Mouse (Mus musculus): Measurements from ENCODE around the gene Gm10803. TPM values are rescaled to one million over a fixed set of nuclear protein-coding genes. Genes with fewer than 3 reads are reported as not detected.

The Gm10803 gene
- total and polyA plus RNA-seq, 3 experiments: not detected

DNA sequence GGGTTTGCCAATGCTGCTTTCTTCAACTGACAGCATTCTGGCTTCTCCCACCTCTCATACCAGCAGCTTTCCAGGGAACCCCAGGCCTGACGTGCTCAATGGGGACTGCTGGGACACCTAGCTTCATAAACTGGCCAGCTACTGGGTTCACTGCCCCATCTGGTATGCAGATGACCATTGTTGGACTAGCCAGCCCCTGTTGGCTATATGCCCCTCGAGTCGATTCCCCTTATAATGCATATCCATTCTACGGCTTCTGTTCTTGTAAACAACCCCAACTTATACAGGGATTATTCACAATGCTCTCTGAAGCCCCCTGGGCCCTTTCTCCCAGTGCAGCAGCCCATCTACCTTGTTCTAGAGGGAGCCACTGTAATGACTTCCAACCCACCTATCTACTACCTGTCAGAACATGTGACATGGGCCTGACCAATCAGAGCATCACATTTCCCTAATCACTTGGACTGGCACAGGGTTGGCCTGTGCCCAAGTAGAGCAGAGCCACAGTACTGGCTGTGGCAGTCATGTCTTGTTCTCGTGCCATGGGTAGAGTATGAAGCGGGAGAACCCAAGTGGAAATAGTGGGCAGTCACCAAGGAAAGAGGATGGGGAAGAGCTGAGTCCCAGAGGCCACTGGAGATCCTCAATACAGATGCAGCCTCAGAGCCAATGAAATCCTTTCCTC is 44.4 kb downstream of the Gm10803 start:
- dilution Hi-C loops (cut with MboI; ENCODE audit: extremely low pct_ligation_motif_present, extremely low pct_unique_long_range_greater_than_20kb, low sequenced_read_pairs) (no loop called here), in situ Hi-C loops (cut with MboI; ENCODE audit: low pct_ligation_motif_present, low pct_unique_long_range_greater_than_20kb, low sequenced_read_pairs) (no loop called here)
- Histone ChIP-seq H3K27ac (ENCODE audit: insufficient read depth, low read depth) (no peak overlapping the region), H3K4me3 (replicated peaks in 1 of 3; ENCODE audit: low read depth in 2 of 3, low read length in 2 of 3, poor library complexity in 1 of 3) (no peak overlapping the region), H3K4me1 (ENCODE audit: control insufficient read depth in 1 of 2, insufficient read depth in 2 of 2) (no peaks in the 10 kb centered on the region; a peak in 1 of 4 replicates), H3K9ac (ENCODE audit: insufficient read depth, low read depth) (no peak overlapping the region), H3K9me3 (replicated peaks; ENCODE audit: low read length) (no peaks in the 10 kb centered on the region), H3K79me2 (replicated peaks; ENCODE audit: control insufficient read depth, extremely low read depth, insufficient read depth, poor library complexity, severe bottlenecking) (no peaks in the 10 kb centered on the region), H3K4me2 (ENCODE audit: insufficient read depth, low read depth, poor library complexity, severe bottlenecking) (no peak overlapping the region), H3K36me3 (replicated peaks in 1 of 2; ENCODE audit: control insufficient read depth in 1 of 2, insufficient read depth in 1 of 2, low read length in 1 of 2) (no peaks in the 10 kb centered on the region), H3K27me3 (replicated peaks) (peaks cover 93% of the 10 kb centered on the region)
- no peak for TF ChIP-seq CTCF (conservative IDR thresholded peaks at IDR 0.05 in 1 of 2, IDR thresholded peaks at IDR 0.05 in 1 of 2; ENCODE audit: low read depth in 2 of 2, low read length in 2 of 2)
- TF ChIP-seq MAFK (IDR thresholded peaks at IDR 0.05; ENCODE audit: insufficient replicate concordance, low read length): no peak
- TF ChIP-seq ELF1 (IDR thresholded peaks at IDR 0.05; ENCODE audit: low read depth, low read length): no peak
- no peak for TF ChIP-seq TBP (conservative IDR thresholded peaks at IDR 0.05; ENCODE audit: low read depth, low read length)
- DNase-seq (ENCODE audit: extremely low read depth): no peak

DNA sequence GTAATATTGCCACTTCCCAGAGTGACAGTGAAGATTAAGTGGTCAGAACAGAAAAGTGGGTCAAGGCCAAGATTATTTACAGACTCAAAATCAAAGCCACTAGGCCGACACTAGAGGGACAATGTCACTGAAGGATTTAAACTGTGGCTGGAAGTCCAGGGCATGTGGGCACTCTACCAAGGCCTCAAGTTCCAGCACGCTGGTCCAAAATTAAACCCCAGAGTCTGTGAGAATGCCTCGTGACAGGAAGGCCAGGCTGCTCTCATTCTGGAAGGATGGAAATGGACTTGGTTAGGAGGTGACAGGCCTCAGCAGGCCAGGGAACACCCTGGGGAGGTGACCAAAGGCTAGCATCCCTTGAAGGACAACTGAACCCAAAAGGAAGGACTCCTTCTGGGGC is 48.4 kb downstream of the Gm10803 start:
- Histone ChIP-seq H3K79me2 (replicated peaks; ENCODE audit: control insufficient read depth, extremely low read depth, insufficient read depth, poor library complexity, severe bottlenecking) (no peaks in the 10 kb centered on the region), H3K27me3 (replicated peaks) (peaks cover 94% of the 10 kb centered on the region), H3K9ac (ENCODE audit: insufficient read depth, low read depth) (no peak overlapping the region), H3K9me3 (replicated peaks; ENCODE audit: low read length) (no peaks in the 10 kb centered on the region), H3K36me3 (replicated peaks in 1 of 2; ENCODE audit: control insufficient read depth in 1 of 2, insufficient read depth in 1 of 2, low read length in 1 of 2) (no peaks in the 10 kb centered on the region), H3K27ac (ENCODE audit: insufficient read depth, low read depth) (no peak overlapping the region), H3K4me2 (ENCODE audit: insufficient read depth, low read depth, poor library complexity, severe bottlenecking) (no peak overlapping the region), H3K4me3 (replicated peaks in 1 of 3; ENCODE audit: low read depth in 2 of 3, low read length in 2 of 3, poor library complexity in 1 of 3) (no peak overlapping the region), H3K4me1 (ENCODE audit: control insufficient read depth in 1 of 2, insufficient read depth in 2 of 2) (no peaks in the 10 kb centered on the region; a peak in 1 of 4 replicates)
- no peak for TF ChIP-seq ELF1 (IDR thresholded peaks at IDR 0.05; ENCODE audit: low read depth, low read length)
- TF ChIP-seq UBTF (IDR thresholded peaks at IDR 0.05; ENCODE audit: low read depth, low read length): no peak
- TF ChIP-seq SMC3 (IDR thresholded peaks at IDR 0.05; ENCODE audit: low read depth, low read length): no peak
- no peak for TF ChIP-seq SIN3A (IDR thresholded peaks at IDR 0.05; ENCODE audit: low read length)
- TF ChIP-seq CHD2 (IDR thresholded peaks at IDR 0.05; ENCODE audit: low read length): no peak
- TF ChIP-seq USF1 (IDR thresholded peaks at IDR 0.05; ENCODE audit: low read depth, low read length): no peak
- TF ChIP-seq POLR2A (IDR thresholded peaks at IDR 0.05; ENCODE audit: low read depth, low read length): no peak
- no peak for TF ChIP-seq RCOR1 (conservative IDR thresholded peaks at IDR 0.05; ENCODE audit: low read depth, low read length)
- no peak for TF ChIP-seq TCF12 (IDR thresholded peaks at IDR 0.05; ENCODE audit: low read depth, low read length)
- no peak for TF ChIP-seq IRF4 (IDR thresholded peaks at IDR 0.05; ENCODE audit: low read depth, low read length)
- TF ChIP-seq HCFC1 (IDR thresholded peaks at IDR 0.05; ENCODE audit: low read depth, low read length): no peak
- no peak for TF ChIP-seq BHLHE40 (IDR thresholded peaks at IDR 0.05; ENCODE audit: low read depth, low read length)
- no peak for TF ChIP-seq TBP (conservative IDR thresholded peaks at IDR 0.05; ENCODE audit: low read depth, low read length)
- dilution Hi-C loops (cut with MboI; ENCODE audit: extremely low pct_ligation_motif_present, extremely low pct_unique_long_range_greater_than_20kb, low sequenced_read_pairs): no loop called here
- DNase-seq (ENCODE audit: extremely low read depth): no peak
- in situ Hi-C loops (cut with MboI; ENCODE audit: low pct_ligation_motif_present, low pct_unique_long_range_greater_than_20kb, low sequenced_read_pairs): no loop called here
